Mouse (Mus musculus) hindbrain, postnatal 0 days (tissue): ENCODE data around the gene 2010005H15Rik. TPM values are rescaled to one million over a fixed set of nuclear protein-coding genes. Genes with fewer than 3 reads are reported as not detected.
"Not testable (repeated sequence)": the region's sequence is repeated elsewhere in the genome, so short reads cannot be mapped to it uniquely, and the experiment has no call there.

ENCODE experiments used
- ATAC-seq: fragments of 200-750 bp; cut with Nextera tagmentation; 2 replicates; pipeline ENCODE4 v1.8.0; 2017; ENCODE audit warnings: mild to moderate bottlenecking, moderate TSS enrichment, moderate library complexity
- DNase-seq: peaks from one replicate; pipeline ENCODE4 v3.0.0-alpha.2; 2015; ENCODE audit warnings: low spot score
- H3K27ac ChIP-seq: fragments of 300-500 bp; sonication (generic); 2 replicates; pipeline ENCODE4 v1.5.1; 2014; ENCODE audit warnings: mild to moderate bottlenecking
- H3K27me3 ChIP-seq: fragments of 300-500 bp; sonication (generic); 2 replicates; pipeline ENCODE4 v1.6.1; 2014; ENCODE audit warnings: low read length, mixed read lengths; ENCODE audit not compliant: insufficient read depth
- H3K36me3 ChIP-seq: fragments of 300-500 bp; sonication (generic); 2 replicates; pipeline ENCODE4 v1.6.1; 2014; ENCODE audit warnings: low read length, mixed read lengths; ENCODE audit not compliant: insufficient read depth
- H3K4me1 ChIP-seq: fragments of 300-500 bp; sonication (generic); 2 replicates; pipeline ENCODE4 v1.6.1; 2014; ENCODE audit warnings: antibody characterized with exemption, low read length, mixed read lengths; ENCODE audit not compliant: insufficient read depth
- H3K4me2 ChIP-seq: fragments of 300-500 bp; sonication (generic); 2 replicates; pipeline ENCODE4 v1.6.1; 2014; ENCODE audit warnings: low read depth, mild to moderate bottlenecking, low read length, moderate library complexity, mixed read lengths
- H3K4me3 ChIP-seq: fragments of 300-500 bp; sonication (generic); 2 replicates; pipeline ENCODE4 v1.5.1; 2014; ENCODE audit warnings: low read length
- H3K9ac ChIP-seq: fragments of 300-500 bp; sonication (generic); replicated peaks from 2 replicates; pipeline ENCODE4 v1.6.1; 2014; ENCODE audit warnings: mild to moderate bottlenecking, low read length, moderate library complexity, mixed read lengths
- H3K9me3 ChIP-seq: fragments of 300-500 bp; sonication (generic); 2 replicates; pipeline ENCODE4 v1.6.1; 2016; ENCODE audit warnings: low read length, mixed read lengths
- CTCF ChIP-seq: IDR thresholded peaks from 2 replicates; pipeline ENCODE4 v1.5.1; 2016; ENCODE audit warnings: antibody characterized with exemption, control low read depth, low read depth
- WGBS: fragments of 180-500 bp; shearing (Covaris S2); extraction: QIAGEN DNeasy Blood & Tissue Kit; methylation state at CpG from one replicate; pipeline ENCODE4 v1.1.7; 2014; 5-methylcytosine and 5-hydroxymethylcytosine counted together
- polyA plus RNA-seq: library from polyadenylated mRNA; unstranded; fragments of >200 nt; fragmentation: Nextera tagmentation; extraction: Ambion mirVana; gene quantifications from 2 replicates; pipeline ENCODE4 v1.2.1, GENCODE M21; 2015
- total RNA-seq: library from RNA; depleted of rRNA; stranded (reverse); fragments of >200 nt; gene quantifications from 2 replicates; pipeline ENCODE4 v1.2.3, GENCODE M21; 2014; rRNA removed

The 2010005H15Rik gene
- total and polyA plus RNA-seq, 2 experiments from 2014 or later, result 0.83 TPM; not detected in 1

- Histone ChIP-seq H3K27me3 (no peaks in the 10 kb centered on the region), H3K4me1 (no peaks in the 10 kb centered on the region), H3K4me2 (no peak within 1 kb of the TSS), H3K27ac (no peak within 1 kb of the TSS), H3K36me3 (no peaks in the 10 kb centered on the region), H3K9ac (no peak within 1 kb of the TSS), H3K9me3 (no peaks in the 10 kb centered on the region), H3K4me3 (no peak within 1 kb of the TSS)
- WGBS, result 87% methylated on average over 2 of the region's 2 CpGs
- ATAC-seq, result no peak
- TF ChIP-seq CTCF, result no peak
- no peak for DNase-seq
These were observed 11.3 kb upstream of the 2010005H15Rik start, which contains the start of gene Gm5416 for GRCm38 (mm10) chr16:36209967-36210453. Gene Gm5416 (plus strand): TSS chr16:36210403.

DNA sequence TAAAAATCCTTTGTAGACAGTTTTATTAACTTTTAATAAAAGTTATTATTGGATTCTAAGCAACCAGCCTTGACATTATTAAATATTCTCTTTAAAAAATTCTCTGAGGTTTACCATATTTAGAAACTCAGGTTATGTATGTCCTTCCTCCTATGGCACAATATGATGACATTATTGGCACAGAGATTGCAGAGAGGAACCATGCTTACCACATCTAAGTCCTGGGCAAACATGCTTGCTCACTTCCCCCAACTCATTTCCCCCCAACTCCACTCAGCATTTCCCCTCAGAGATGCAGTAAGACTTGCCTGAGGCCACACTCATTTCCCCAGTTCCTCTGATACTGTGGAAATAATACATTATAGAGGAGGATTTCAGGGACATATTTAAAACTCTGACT is 39.3 kb downstream of the 2010005H15Rik start:
- H3K9ac ChIP-seq, H3K27me3 ChIP-seq, H3K4me3 ChIP-seq, DNase-seq, H3K36me3 ChIP-seq, H3K4me2 ChIP-seq, H3K27ac ChIP-seq, H3K4me1 ChIP-seq, ATAC-seq, H3K9me3 ChIP-seq: not testable (repeated sequence)

GRCm38 (mm10) chr16:36276796-36277195 is 55.5 kb downstream of the 2010005H15Rik start, which contains the start of gene Stfa1:
Gene Stfa1 (plus strand): TSS chr16:36276951.
- not testable (repeated sequence) for H3K4me3 ChIP-seq, H3K4me1 ChIP-seq, H3K4me2 ChIP-seq, H3K9me3 ChIP-seq, ATAC-seq, H3K27me3 ChIP-seq, H3K27ac ChIP-seq, H3K9ac ChIP-seq, DNase-seq, H3K36me3 ChIP-seq
- WGBS, result 90% methylated on average over 4 of the region's 4 CpGs

DNA sequence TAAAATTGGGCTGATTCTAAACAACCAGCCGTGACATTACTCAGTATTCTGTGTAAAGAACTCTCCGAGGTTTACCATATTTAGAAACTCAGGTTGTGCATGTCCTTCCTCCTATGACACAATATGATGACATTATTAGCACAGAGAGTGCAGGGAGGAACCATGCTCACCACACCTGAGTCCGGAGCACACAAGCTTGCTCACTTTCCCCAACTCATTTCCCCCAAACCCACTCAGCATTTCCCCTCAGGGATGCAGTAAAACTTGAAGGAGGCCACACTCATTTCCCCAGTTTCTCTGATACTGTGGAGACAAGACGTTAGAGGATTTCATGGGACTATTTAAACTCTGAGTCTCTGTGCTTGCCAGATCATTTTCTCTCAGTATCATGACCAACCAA is 67.9 kb downstream of the 2010005H15Rik start:
- H3K27me3 ChIP-seq, result no peaks in the 10 kb centered on the region
- H3K4me1 ChIP-seq, result no peaks in the 10 kb centered on the region
- H3K4me2 ChIP-seq, result no peak overlapping the region
- DNase-seq (no peak), ATAC-seq (no peak)
- 83% methylated on average over 4 of the region's 4 CpGs for WGBS
- no peak overlapping the region for H3K4me3 ChIP-seq
- no peak for TF ChIP-seq CTCF
- H3K9ac ChIP-seq, result no peak overlapping the region
- H3K27ac ChIP-seq, result no peak overlapping the region
- no peaks in the 10 kb centered on the region for H3K36me3 ChIP-seq
- no peaks in the 10 kb centered on the region for H3K9me3 ChIP-seq

Other genes starting within 250 kb of the 2010005H15Rik start
- 53.8 and 55.9 TPM in 2 replicates for gene Kpna1, start 242.7 kb upstream of the 2010005H15Rik start, total RNA-seq
- 54.6 and 55.2 TPM in 2 replicates for gene Kpna1, start 242.7 kb upstream of the 2010005H15Rik start, polyA plus RNA-seq
- 5.6 and 6.1 TPM in 2 replicates for gene Wdr5b, start 180.3 kb upstream of the 2010005H15Rik start, total RNA-seq
- 4.9 and 6.8 TPM in 2 replicates for gene Wdr5b, start 180.3 kb upstream of the 2010005H15Rik start, polyA plus RNA-seq
- gene Fam162a, start 149.9 kb upstream of the 2010005H15Rik start, total RNA-seq, result 7.2 and 8.3 TPM in 2 replicates
- 145 and 146 TPM in 2 replicates for gene Fam162a, start 149.9 kb upstream of the 2010005H15Rik start, polyA plus RNA-seq
- 3.8 and 4.9 TPM in 2 replicates for gene Ccdc58, start 149.8 kb upstream of the 2010005H15Rik start, total RNA-seq
- 27.8 and 34.0 TPM in 2 replicates for gene Ccdc58, start 149.8 kb upstream of the 2010005H15Rik start, polyA plus RNA-seq
- gene Csta1, start 90.2 kb upstream of the 2010005H15Rik start, total RNA-seq, result not detected in 2 replicates
- not detected in 2 replicates for gene Csta1, start 90.2 kb upstream of the 2010005H15Rik start, polyA plus RNA-seq
- not detected in 2 replicates for gene Stfa2l1, start 64.7 kb upstream of the 2010005H15Rik start, total RNA-seq
- gene Stfa2l1, start 64.7 kb upstream of the 2010005H15Rik start, polyA plus RNA-seq, result 0.84 and 1.1 TPM in 2 replicates
- gene Gm5483, start 37.3 kb upstream of the 2010005H15Rik start, total RNA-seq, result not detected in 2 replicates
- 0.96 and 1.7 TPM in 2 replicates for gene Gm5483, start 37.3 kb upstream of the 2010005H15Rik start, polyA plus RNA-seq
- not detected in 2 replicates for gene Gm5416, start 11.1 kb upstream of the 2010005H15Rik start, total RNA-seq
- gene Gm5416, start 11.1 kb upstream of the 2010005H15Rik start, polyA plus RNA-seq, result not detected in 2 replicates
- gene Stfa1, start 55.5 kb downstream of the 2010005H15Rik start, total RNA-seq, result not detected in 2 replicates
- gene Stfa1, start 55.5 kb downstream of the 2010005H15Rik start, polyA plus RNA-seq, result 1.7 and 2.0 TPM in 2 replicates
- not detected in 2 replicates for gene BC117090, start 112.9 kb downstream of the 2010005H15Rik start, total RNA-seq
- gene BC117090, start 112.9 kb downstream of the 2010005H15Rik start, polyA plus RNA-seq, result not detected in 2 replicates
- not detected in 2 replicates for gene BC100530, start 146.3 kb downstream of the 2010005H15Rik start, total RNA-seq
- 1.2 and 1.5 TPM in 2 replicates for gene BC100530, start 146.3 kb downstream of the 2010005H15Rik start, polyA plus RNA-seq
- gene Stfa2, start 187.0 kb downstream of the 2010005H15Rik start, total RNA-seq, result not detected in 2 replicates
- gene Stfa2, start 187.0 kb downstream of the 2010005H15Rik start, polyA plus RNA-seq, result 0.81 TPM in 1 of 2 replicates, not detected in the other
- not detected in 2 replicates for gene Stfa3, start 233.9 kb downstream of the 2010005H15Rik start, total RNA-seq
- not detected in 2 replicates for gene Stfa3, start 233.9 kb downstream of the 2010005H15Rik start, polyA plus RNA-seq